Mouse (Mus musculus): ENCODE measurements around the gene Tln1. TPM values are rescaled to one million over a fixed set of nuclear protein-coding genes. Genes with fewer than 3 reads are reported as not detected.

Tln1 gene
- polyA plus RNA-seq, 1 experiment from 2014 or later: 64.9 TPM

DNA sequence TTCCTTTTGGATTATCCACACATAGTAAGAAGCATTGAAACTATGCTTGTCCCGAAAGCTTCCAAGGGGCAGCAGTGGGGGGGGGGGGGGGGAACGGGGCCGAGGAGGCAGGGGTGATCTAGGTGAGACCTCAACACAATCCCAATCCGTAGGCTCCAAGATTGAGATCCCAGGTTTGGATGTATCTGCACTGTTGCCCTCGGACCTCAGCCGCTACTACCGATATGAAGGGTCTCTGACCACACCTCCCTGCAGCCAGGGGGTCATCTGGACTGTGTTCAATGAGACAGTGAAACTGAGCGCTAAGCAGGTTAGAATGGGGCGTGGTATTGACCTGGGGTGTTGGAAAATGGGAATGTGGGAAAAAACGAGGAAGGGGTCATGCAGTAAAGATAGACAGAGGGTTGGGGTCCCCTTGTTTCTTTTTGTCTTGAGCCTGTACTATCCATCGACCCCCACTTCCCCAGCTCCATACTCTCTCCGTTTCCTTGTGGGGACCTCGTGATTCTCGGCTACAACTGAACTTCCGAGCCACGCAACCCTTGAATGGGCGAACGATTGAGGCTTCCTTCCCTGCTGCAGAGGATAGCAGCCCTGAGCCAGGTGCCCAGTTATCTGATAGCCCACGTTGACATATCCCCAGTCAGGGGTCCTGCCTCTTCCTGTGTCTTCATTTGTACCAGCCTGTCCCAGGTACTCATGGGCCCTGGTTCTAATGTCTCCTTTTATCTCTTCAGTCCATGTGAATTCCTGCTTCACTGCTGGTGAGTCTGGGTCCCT lies 50.6 kb downstream of the Tln1 start:
- WGBS: 71% methylated on average over 19 of the region's 19 CpGs
- no peak for DNase-seq (ENCODE audit: low spot score)
- ATAC-seq (replicated peaks; ENCODE audit: low FRiP score, low read depth): no peak
- H3K36me3 ChIP-seq (ENCODE audit: insufficient read depth, low read length): 0 out of 2 replicates have a peak, but pooled peaks cover 10% of the 10 kb centered on the region
- H3K27ac ChIP-seq: no peak overlapping the region
- H3K4me1 ChIP-seq (replicated peaks; ENCODE audit: insufficient read depth, low read length): peaks cover 14% of the 10 kb centered on the region; the same call in 1 of the 2 replicates
- TF ChIP-seq CTCF (IDR thresholded peaks at IDR 0.05; ENCODE audit: low read depth): no peak
- no peak overlapping the region for H3K9ac ChIP-seq (ENCODE audit: low read depth, low read length)
- no peak overlapping the region for H3K4me3 ChIP-seq (replicated peaks; ENCODE audit: low read depth, low read length)
- H3K4me2 ChIP-seq (ENCODE audit: low read length): no peak overlapping the region
- no peaks in the 10 kb centered on the region for H3K9me3 ChIP-seq (replicated peaks; ENCODE audit: low read length)
- no peaks in the 10 kb centered on the region for H3K27me3 ChIP-seq (ENCODE audit: insufficient read depth, low read length)

DNA sequence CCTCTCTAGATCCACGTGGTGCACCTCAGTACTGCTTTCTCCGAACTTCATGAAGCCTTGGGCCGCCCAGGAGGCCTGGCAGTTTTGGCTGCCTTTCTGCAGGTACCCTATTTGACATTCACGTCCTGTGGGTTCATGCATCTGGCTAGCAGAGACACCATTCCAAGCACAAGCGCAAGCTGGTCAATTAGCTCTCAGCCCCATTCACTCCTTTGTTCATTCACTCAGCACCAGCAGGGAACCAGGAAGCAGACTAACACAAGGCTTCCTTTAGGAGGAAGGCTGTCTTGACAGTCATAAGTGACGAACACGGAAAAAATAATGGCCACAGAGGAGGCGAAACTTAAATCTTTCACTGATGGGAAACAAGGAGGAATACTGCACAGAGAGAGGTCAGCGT lies 53.4 kb downstream of the Tln1 start:
- no peaks in the 10 kb centered on the region for H3K9me3 ChIP-seq (replicated peaks; ENCODE audit: low read length)
- H3K27ac ChIP-seq: no peak overlapping the region
- DNase-seq (ENCODE audit: low spot score): no peak
- H3K4me3 ChIP-seq (replicated peaks; ENCODE audit: low read depth, low read length): peak overlapping the region; percentile 44; the same call in 1 of the 2 replicates
- TF ChIP-seq CTCF (IDR thresholded peaks at IDR 0.05; ENCODE audit: low read depth): no peak
- no peak for ATAC-seq (replicated peaks; ENCODE audit: low FRiP score, low read depth)
- 0 out of 2 replicates have a peak overlapping the region, but pooled peaks have one; percentile 50 for H3K9ac ChIP-seq (ENCODE audit: low read depth, low read length)
- H3K36me3 ChIP-seq (ENCODE audit: insufficient read depth, low read length): no peaks in the 10 kb centered on the region
- H3K4me1 ChIP-seq (replicated peaks; ENCODE audit: insufficient read depth, low read length): peaks cover 14% of the 10 kb centered on the region; the same call in 1 of the 2 replicates
- H3K4me2 ChIP-seq (ENCODE audit: low read length): peak overlapping the region; percentile 85
- 33% methylated on average over 9 of the region's 9 CpGs for WGBS
- H3K27me3 ChIP-seq (ENCODE audit: insufficient read depth, low read length): no peaks in the 10 kb centered on the region

DNA sequence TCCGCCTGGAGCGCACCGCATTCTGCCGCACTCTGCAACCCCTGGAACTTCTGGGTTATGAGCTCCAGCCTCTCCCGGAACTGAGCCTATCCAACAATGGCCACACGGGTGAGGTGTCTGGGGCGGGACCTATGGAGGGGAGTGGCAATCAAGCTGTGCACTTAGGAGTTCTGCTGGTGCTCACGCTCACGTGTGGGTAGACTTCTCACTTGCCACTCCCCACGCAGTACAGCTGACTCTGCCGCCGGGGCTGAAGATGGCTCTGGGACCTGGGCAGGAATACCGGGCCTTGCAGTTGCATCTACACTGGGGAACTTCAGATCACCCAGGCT lies 53.9 kb downstream of the Tln1 start:
- Histone ChIP-seq H3K4me2 (ENCODE audit: low read length) (peak overlapping the region; percentile 85), H3K27ac (no peak overlapping the region), H3K9me3 (replicated peaks; ENCODE audit: low read length) (no peaks in the 10 kb centered on the region), H3K4me3 (replicated peaks; ENCODE audit: low read depth, low read length) (peak overlapping the region; percentile 44), H3K36me3 (ENCODE audit: insufficient read depth, low read length) (no peaks in the 10 kb centered on the region), H3K9ac (ENCODE audit: low read depth, low read length) (peak overlapping the region; percentile 50; the same call in 1 of the 2 replicates), H3K27me3 (ENCODE audit: insufficient read depth, low read length) (no peaks in the 10 kb centered on the region), H3K4me1 (replicated peaks; ENCODE audit: insufficient read depth, low read length) (peaks cover 14% of the 10 kb centered on the region; the same call in 1 of the 2 replicates)
- TF ChIP-seq CTCF (IDR thresholded peaks at IDR 0.05; ENCODE audit: low read depth): peak; percentile 24; the same call in 1 of the 2 replicates
- WGBS: under 1% methylated on average over 13 of the region's 13 CpGs
- peak; percentile 65 for ATAC-seq (replicated peaks; ENCODE audit: low FRiP score, low read depth)
- peak; percentile 70 for DNase-seq (ENCODE audit: low spot score)

DNA sequence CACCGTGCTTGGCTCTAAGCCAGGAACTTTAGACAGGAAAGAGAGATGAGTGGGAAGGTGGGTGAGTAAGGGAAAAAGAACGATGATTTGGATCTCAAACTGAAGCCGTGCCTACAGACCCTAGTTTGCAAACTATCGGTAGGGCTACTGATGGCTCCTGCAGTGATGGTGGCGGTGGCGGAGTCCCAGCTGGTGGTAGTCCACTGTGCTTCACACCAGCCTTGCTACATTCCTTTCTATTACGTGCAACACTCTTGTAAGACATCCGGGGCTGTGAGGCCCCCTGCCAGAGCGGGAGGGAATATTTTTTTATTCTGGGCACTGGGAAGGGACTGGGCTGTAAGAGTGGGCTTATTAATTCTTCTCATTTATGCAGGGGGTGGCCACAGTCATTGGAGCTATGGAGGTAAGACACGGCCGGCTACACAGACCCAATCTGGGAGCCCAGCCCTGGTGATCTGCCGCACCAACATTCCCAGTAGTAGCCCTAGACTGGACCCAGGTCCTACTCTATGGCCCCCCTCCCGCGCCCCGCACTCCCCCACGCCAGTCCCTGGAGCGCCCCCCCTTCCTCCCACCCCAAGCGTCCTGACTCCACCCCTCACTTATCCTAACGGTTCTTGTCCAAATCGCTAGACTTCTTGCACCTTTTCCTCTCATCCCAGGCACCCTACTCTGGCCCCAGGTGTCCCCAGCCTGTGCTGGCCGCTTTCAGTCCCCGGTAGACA lies 54.4 kb downstream of the Tln1 start:
- no peak for TF ChIP-seq CTCF (IDR thresholded peaks at IDR 0.05; ENCODE audit: low read depth)
- no peak overlapping the region for H3K27ac ChIP-seq
- H3K9ac ChIP-seq (ENCODE audit: low read depth, low read length): peak overlapping the region; percentile 50; the same call in 1 of the 2 replicates
- 5% methylated on average over 21 of the region's 22 CpGs for WGBS
- H3K4me3 ChIP-seq (replicated peaks; ENCODE audit: low read depth, low read length): peak overlapping the region; percentile 44
- peaks cover 14% of the 10 kb centered on the region; the same call in 1 of the 2 replicates for H3K4me1 ChIP-seq (replicated peaks; ENCODE audit: insufficient read depth, low read length)
- H3K36me3 ChIP-seq (ENCODE audit: insufficient read depth, low read length): no peaks in the 10 kb centered on the region
- no peaks in the 10 kb centered on the region for H3K9me3 ChIP-seq (replicated peaks; ENCODE audit: low read length)
- ATAC-seq (replicated peaks; ENCODE audit: low FRiP score, low read depth): peak; percentile 22; the same call in 1 of the 2 replicates
- peak; percentile 67 for DNase-seq (ENCODE audit: low spot score)
- peak overlapping the region; percentile 85 for H3K4me2 ChIP-seq (ENCODE audit: low read length)
- no peaks in the 10 kb centered on the region for H3K27me3 ChIP-seq (ENCODE audit: insufficient read depth, low read length)

DNA sequence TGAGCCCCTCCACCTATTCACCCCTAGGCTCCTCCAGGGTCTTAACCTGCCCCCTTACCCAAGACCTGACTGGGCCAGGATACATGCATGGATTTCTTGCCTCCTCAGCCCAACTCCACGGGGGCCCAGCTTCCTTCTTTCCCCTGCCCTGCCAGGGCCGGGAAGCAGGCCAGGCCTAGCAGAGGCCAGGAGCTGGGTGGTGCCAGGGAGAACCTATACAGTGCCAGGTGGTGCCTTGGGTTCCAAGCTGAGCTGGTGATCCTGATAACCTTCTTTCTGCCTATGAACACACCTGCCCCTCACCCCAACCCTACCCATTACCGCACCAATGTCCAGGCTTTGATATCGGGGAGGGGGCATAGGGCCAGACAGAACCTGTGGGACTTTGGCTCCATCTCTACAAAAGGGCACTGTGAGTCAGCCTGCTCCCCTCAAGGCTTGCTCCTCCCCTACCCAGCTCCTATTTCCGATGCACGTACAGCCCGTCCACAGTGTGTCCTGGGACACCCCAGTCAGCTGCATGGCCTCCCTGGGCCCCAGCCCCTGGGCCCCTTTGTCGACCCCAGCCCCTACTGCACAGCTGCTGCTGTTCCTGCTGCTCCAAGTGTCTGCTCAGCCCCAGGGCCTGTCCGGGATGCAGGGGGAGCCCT lies 55.8 kb downstream of the Tln1 start, which contains the start of gene Car9:
TSS of gene Car9 (plus strand) at position 431 of the 650 bp plus-strand sequence.
- WGBS: 51% methylated on average over 9 of the region's 9 CpGs
- Histone ChIP-seq H3K9ac (ENCODE audit: low read depth, low read length) (no peak within 1 kb of the TSS), H3K36me3 (ENCODE audit: insufficient read depth, low read length) (no peaks in the 10 kb centered on the region), H3K9me3 (replicated peaks; ENCODE audit: low read length) (no peaks in the 10 kb centered on the region), H3K27me3 (ENCODE audit: insufficient read depth, low read length) (no peaks in the 10 kb centered on the region), H3K27ac (no peak within 1 kb of the TSS), H3K4me1 (replicated peaks; ENCODE audit: insufficient read depth, low read length) (peaks cover 14% of the 10 kb centered on the region; the same call in 1 of the 2 replicates), H3K4me2 (ENCODE audit: low read length) (peak within 1 kb of the TSS; percentile 85), H3K4me3 (replicated peaks; ENCODE audit: low read depth, low read length) (0 out of 2 replicates have a peak within 1 kb of the TSS, but pooled peaks have one; percentile 44)
- TF ChIP-seq CTCF (IDR thresholded peaks at IDR 0.05; ENCODE audit: low read depth): no peak
- DNase-seq (ENCODE audit: low spot score) (no peak), ATAC-seq (replicated peaks; ENCODE audit: low FRiP score, low read depth) (no peak)

DNA sequence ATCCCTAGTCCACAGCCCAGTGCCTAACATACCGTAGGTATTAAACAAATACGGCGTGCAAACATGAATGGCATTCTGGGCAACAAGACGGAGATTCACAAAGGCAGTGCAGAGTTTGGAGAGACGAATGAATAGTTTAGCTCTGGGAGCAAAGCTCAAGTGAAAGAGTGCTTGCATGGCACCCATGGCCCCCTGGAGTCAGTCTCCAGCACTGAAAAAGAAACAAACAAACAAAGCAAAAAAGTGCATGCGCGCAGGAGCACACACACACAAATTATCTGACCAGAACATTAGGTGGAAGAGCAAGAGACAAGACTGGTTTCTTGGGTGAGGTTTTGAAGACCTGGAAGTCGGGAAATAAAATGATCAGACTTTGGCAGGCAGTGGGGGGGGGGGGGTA lies 56.4 kb downstream of the Tln1 start:
- no peak overlapping the region for H3K4me3 ChIP-seq (replicated peaks; ENCODE audit: low read depth, low read length)
- H3K4me2 ChIP-seq (ENCODE audit: low read length): no peak overlapping the region
- ATAC-seq (replicated peaks; ENCODE audit: low FRiP score, low read depth) (no peak), DNase-seq (ENCODE audit: low spot score) (no peak)
- 84% methylated on average over 8 of the region's 8 CpGs for WGBS
- H3K27ac ChIP-seq: no peak overlapping the region
- H3K27me3 ChIP-seq (ENCODE audit: insufficient read depth, low read length): no peaks in the 10 kb centered on the region
- H3K36me3 ChIP-seq (ENCODE audit: insufficient read depth, low read length): no peaks in the 10 kb centered on the region
- H3K4me1 ChIP-seq (replicated peaks; ENCODE audit: insufficient read depth, low read length): peaks cover 14% of the 10 kb centered on the region; the same call in 1 of the 2 replicates
- no peaks in the 10 kb centered on the region for H3K9me3 ChIP-seq (replicated peaks; ENCODE audit: low read length)
- no peak for TF ChIP-seq CTCF (IDR thresholded peaks at IDR 0.05; ENCODE audit: low read depth)
- no peak overlapping the region for H3K9ac ChIP-seq (ENCODE audit: low read depth, low read length)
